Mouse (Mus musculus): ENCODE data around the gene Mettl4.

- TF ChIP-seq POLR2A (IDR thresholded peaks at IDR 0.05; ENCODE audit: borderline replicate concordance, insufficient read depth, low read length), result no peak
- TF ChIP-seq CTCF (IDR thresholded peaks at IDR 0.05; ENCODE audit: borderline replicate concordance, insufficient read depth, low read depth, low read length), result no peak
These were observed 13.9 kb downstream of the Mettl4 start for GRCm38 (mm10) chr17:94735885-94736284.

Data from cerebellum, adult 2 months (tissue).